Comparison of ENCODE assay signal across 25 mouse cellular contexts in the genomic region with DNA sequence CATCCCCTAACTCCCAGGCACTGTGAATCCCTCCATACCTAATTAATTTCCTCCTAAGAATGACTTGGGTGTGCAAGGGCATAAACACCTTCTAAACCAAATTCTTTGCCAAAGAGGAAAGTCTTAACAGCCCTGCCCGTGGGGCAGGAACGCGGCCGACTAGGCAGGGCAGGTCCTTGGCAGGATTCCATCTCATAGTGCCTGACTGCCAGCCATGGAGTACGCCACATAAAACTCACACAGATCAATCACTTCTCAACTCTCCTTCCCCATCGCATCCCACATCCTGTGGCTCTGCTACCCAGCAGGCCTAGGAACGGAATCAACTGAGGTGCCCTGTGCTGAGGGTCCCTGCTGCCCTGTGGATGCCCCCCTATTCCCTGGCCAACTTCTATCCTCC. TPM values are rescaled to one million over a fixed set of nuclear protein-coding genes. Genes with fewer than 3 reads are reported as not detected.
DNase-seq lines count a peak whose midpoint lies in the region; ATAC-seq and TF ChIP-seq lines count a peak whose summit lies in the region.
"Had no signal": no experiment of that assay in that cellular context is flagged by ENCODE, and none has a peak within 500 bp of the region (broad histone marks: within the 10 kb centered on the region; RNA-seq: fewer than 3 reads in every experiment).

No protein-coding gene starts in this region.

- no peak for ATAC-seq in forebrain, embryonic 11.5 days (replicated peaks; ENCODE audit: low FRiP score)
- ATAC-seq in forebrain, embryonic 12.5 days (ENCODE audit: low FRiP score): no peak
- ATAC-seq: activated CD4-positive, CD25-positive, alpha-beta regulatory T cell, adult 4 months; liver, postnatal 0 days; midbrain, embryonic 16.5 days; Patski had no signal

- no peak overlapping the region for H3K27ac ChIP-seq in forebrain, embryonic 11.5 days (ENCODE audit: low read depth, low read length)
- no peak overlapping the region for H3K27ac ChIP-seq in forebrain, embryonic 12.5 days
- H3K27ac ChIP-seq: embryonic facial prominence, embryonic 13.5 days; heart, embryonic 10.5 days; hindbrain, embryonic 13.5 days; limb, embryonic 13.5 days; stomach, embryonic 15.5 days had no signal

- WGBS in forebrain, embryonic 11.5 days: 89% methylated on average over 7 of the region's 7 CpGs
- 85% methylated on average over 7 of the region's 7 CpGs for WGBS in forebrain, embryonic 12.5 days

- no peak overlapping the region for H3K9ac ChIP-seq in forebrain, embryonic 11.5 days (ENCODE audit: low read length)
- no peak overlapping the region for H3K9ac ChIP-seq in forebrain, embryonic 12.5 days
- H3K9ac ChIP-seq: embryonic facial prominence, embryonic 13.5 days; hindbrain, embryonic 13.5 days; limb, embryonic 13.5 days; liver, postnatal 0 days; stomach, embryonic 15.5 days had no signal

- H3K4me2 ChIP-seq in forebrain, embryonic 11.5 days (ENCODE audit: low read depth, low read length, severe bottlenecking): no peak overlapping the region
- no peak overlapping the region for H3K4me2 ChIP-seq in forebrain, embryonic 12.5 days
- H3K4me2 ChIP-seq: embryonic facial prominence, embryonic 13.5 days; hindbrain, embryonic 13.5 days; limb, embryonic 13.5 days; stomach, embryonic 15.5 days had no signal

- H3K27me3 ChIP-seq in forebrain, embryonic 11.5 days (ENCODE audit: control insufficient read depth, insufficient read depth, low read length): no peaks in the 10 kb centered on the region
- 0 out of 2 replicates have a peak, but pooled peaks cover 5% of the 10 kb centered on the region for H3K27me3 ChIP-seq in forebrain, embryonic 12.5 days
- H3K27me3 ChIP-seq: stomach, embryonic 15.5 days had no signal

- no peak for TF ChIP-seq POLR2A in brain, embryonic 14.5 days (IDR thresholded peaks at IDR 0.05; ENCODE audit: borderline replicate concordance, extremely low read depth, insufficient read depth, insufficient read length, poor library complexity, severe bottlenecking)

- DNase-seq in forebrain, embryonic 11.5 days (ENCODE audit: low spot score): peak; percentile 37
- peak; percentile 10 to 18 for DNase-seq in lung, adult 18-20 months
- no peak for DNase-seq in lung, postnatal 4 days
- peak; percentile 68 for DNase-seq in brain, embryonic 14.5 days (ENCODE audit: low read depth)
- DNase-seq in kidney, postnatal 14 days: peak; percentile 49
- no peak for DNase-seq in gastrocnemius, postnatal 25 days
- DNase-seq: cerebellum, adult 11-12 months; gastrocnemius, postnatal 36 days; liver, postnatal 0 days; right cerebral cortex, postnatal 14 days; thymus, adult 2 months had no signal

- H3K4me1 ChIP-seq in forebrain, embryonic 11.5 days (replicated peaks; ENCODE audit: control insufficient read depth, insufficient read depth, low read length): no peaks in the 10 kb centered on the region
- H3K4me1 ChIP-seq in forebrain, embryonic 12.5 days: peaks cover 15% of the 10 kb centered on the region
- H3K4me1 ChIP-seq: embryonic facial prominence, embryonic 13.5 days; limb, embryonic 13.5 days; megakaryocyte, embryonic 14.5 days; stomach, embryonic 15.5 days had no signal

- TF ChIP-seq CTCF in brain, embryonic 14.5 days (IDR thresholded peaks at IDR 0.05; ENCODE audit: borderline replicate concordance, extremely low read depth, insufficient read depth, insufficient read length): no peak

- H3K36me3 ChIP-seq in forebrain, embryonic 11.5 days (ENCODE audit: control insufficient read depth, insufficient read depth, low read length): no peaks in the 10 kb centered on the region
- H3K36me3 ChIP-seq in forebrain, embryonic 12.5 days (replicated peaks): peaks cover 7% of the 10 kb centered on the region; the same call in 1 of the 2 replicates
- H3K36me3 ChIP-seq: embryonic facial prominence, embryonic 13.5 days; heart, embryonic 10.5 days; limb, embryonic 13.5 days; stomach, embryonic 15.5 days had no signal

- H3K4me3 ChIP-seq in forebrain, embryonic 11.5 days (ENCODE audit: low read depth, low read length): no peak overlapping the region
- no peak overlapping the region for H3K4me3 ChIP-seq in forebrain, embryonic 12.5 days (replicated peaks)
- H3K4me3 ChIP-seq: embryonic facial prominence, embryonic 13.5 days; heart, embryonic 10.5 days; hindbrain, embryonic 13.5 days; limb, embryonic 13.5 days; megakaryocyte, embryonic 14.5 days; stomach, embryonic 15.5 days had no signal

- H3K9me3 ChIP-seq in forebrain, embryonic 11.5 days (ENCODE audit: control insufficient read depth, low read length): no peaks in the 10 kb centered on the region
- H3K9me3 ChIP-seq in forebrain, embryonic 12.5 days: no peaks in the 10 kb centered on the region
- H3K9me3 ChIP-seq: embryonic facial prominence, embryonic 13.5 days; heart, embryonic 10.5 days; hindbrain, embryonic 13.5 days; limb, embryonic 13.5 days; megakaryocyte, embryonic 14.5 days; stomach, embryonic 15.5 days had no signal

RNA-seq across cellular contexts. Expression of a gene that starts 3.0 kb away (rescaled TPM):
- not detected in 2 replicates for polyA plus RNA-seq in forebrain, embryonic 11.5 days (2014; fragmentation: Nextera tagmentation; extraction: Ambion mirVana)
- 0.41 TPM in 1 of 2 replicates, not detected in the other for polyA plus RNA-seq in forebrain, embryonic 12.5 days (2016; fragmentation: Nextera tagmentation; extraction: Ambion mirVana)
- polyA plus RNA-seq in brain, embryonic 14.5 days (2012; rRNA removed): not detected in 2 replicates
- not detected for total RNA-seq in gastrocnemius, postnatal 25 days (2021)
- total RNA-seq: gastrocnemius, postnatal 36 days; heart, postnatal 14 days had no signal
- polyA plus RNA-seq: activated CD4-positive, CD25-positive, alpha-beta regulatory T cell, adult 4 months; cortical plate, adult 2 months; embryonic facial prominence, embryonic 13.5 days; heart, embryonic 10.5 days; intestine, embryonic 14.5 days; liver, postnatal 0 days; Patski; spleen, adult 2 months; stomach, embryonic 15.5 days; thymus, adult 2 months had no signal

RNA-seq across cellular contexts. Expression of a gene that starts 8.1 kb away (rescaled TPM):
- polyA plus RNA-seq in forebrain, embryonic 11.5 days (2014; fragmentation: Nextera tagmentation; extraction: Ambion mirVana): 7.4 and 9.2 TPM in 2 replicates
- 13.5 and 18.2 TPM in 2 replicates for polyA plus RNA-seq in forebrain, embryonic 12.5 days (2016; fragmentation: Nextera tagmentation; extraction: Ambion mirVana)
- polyA plus RNA-seq in brain, embryonic 14.5 days (2012; rRNA removed): 29.2 and 40.4 TPM in 2 replicates
- total RNA-seq in gastrocnemius, postnatal 25 days (2021): 1 to 10 TPM; 2.0 to 3.6 TPM
- polyA plus RNA-seq: activated CD4-positive, CD25-positive, alpha-beta regulatory T cell, adult 4 months had no signal

Comparison
In these comparisons a context has a peak if more than half of its experiments do, and no peak if none do; other contexts are left out.
1. DNase-seq: peak in forebrain, embryonic 11.5 days (single experiment), lung, adult 18-20 months (2 of 2), brain, embryonic 14.5 days (single experiment) and kidney, postnatal 14 days (single experiment); none in lung, postnatal 4 days (0 of 2) and gastrocnemius, postnatal 25 days (single experiment).